Mouse (Mus musculus) lung, postnatal 4 days (tissue): ENCODE data around the gene Plbd2.

Source experiments
- DNase-seq, 2 experiments: peaks; one replicate each; pipeline ENCODE4 v3.0.0; 2021

Plbd2 gene

GRCm38 (mm10) chr5:120472770-120473169 is 30.7 kb downstream of the Plbd2 start, which contains the start of gene Sdsl:
Sdsl (minus strand) TSS chr5:120472810.
- DNase-seq: no peak

- DNase-seq: no peak
Measured at GRCm38 (mm10) chr5:120471538-120471937, 31.9 kb downstream of the Plbd2 start.

DNA sequence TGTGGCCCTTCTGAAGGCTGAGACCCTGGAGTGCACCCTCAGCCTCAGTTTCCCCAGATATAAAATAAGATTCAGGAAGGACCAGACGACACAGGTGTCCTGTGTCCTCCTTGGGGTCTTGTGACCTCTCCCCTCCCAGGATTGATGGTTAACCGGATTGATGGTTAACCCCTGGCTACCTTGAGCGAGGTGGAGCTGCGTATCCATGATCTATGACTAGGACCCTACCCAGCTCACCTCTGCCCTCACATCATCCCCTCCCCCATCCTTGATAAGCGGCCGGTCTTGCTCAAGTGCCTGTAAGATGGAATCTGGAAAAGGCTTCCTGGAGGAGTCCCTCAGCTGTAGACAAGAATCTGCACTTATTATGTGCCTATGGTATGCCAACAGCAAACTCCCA is 34.6 kb downstream of the Plbd2 start:
- DNase-seq: no peak

- DNase-seq: no peak
Measured at GRCm38 (mm10) chr5:120468336-120468735, 35.1 kb downstream of the Plbd2 start.

DNA sequence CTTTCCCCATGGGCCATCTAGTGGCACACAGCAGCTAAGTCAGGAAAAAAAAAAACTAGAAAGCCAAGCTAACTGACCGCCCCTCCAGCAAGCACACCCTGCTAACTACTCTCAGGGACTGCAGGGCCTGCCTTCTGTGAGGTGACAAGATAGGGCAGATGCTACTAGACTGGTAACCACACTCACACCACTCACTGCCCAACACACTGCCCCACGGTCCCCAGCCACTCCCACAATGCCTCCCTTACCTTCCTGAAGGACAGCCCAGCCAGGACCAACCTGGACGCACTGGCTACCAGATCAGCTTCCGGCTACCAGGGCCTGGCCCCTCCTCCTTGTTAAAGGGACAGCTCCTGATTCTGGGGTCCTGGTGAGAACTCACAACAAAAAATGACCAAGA is 36.4 kb downstream of the Plbd2 start:
- DNase-seq: no peak

GRCm38 (mm10) chr5:120465860-120466259 is 37.6 kb downstream of the Plbd2 start:
- DNase-seq: peak; percentile 41 to 70

DNA sequence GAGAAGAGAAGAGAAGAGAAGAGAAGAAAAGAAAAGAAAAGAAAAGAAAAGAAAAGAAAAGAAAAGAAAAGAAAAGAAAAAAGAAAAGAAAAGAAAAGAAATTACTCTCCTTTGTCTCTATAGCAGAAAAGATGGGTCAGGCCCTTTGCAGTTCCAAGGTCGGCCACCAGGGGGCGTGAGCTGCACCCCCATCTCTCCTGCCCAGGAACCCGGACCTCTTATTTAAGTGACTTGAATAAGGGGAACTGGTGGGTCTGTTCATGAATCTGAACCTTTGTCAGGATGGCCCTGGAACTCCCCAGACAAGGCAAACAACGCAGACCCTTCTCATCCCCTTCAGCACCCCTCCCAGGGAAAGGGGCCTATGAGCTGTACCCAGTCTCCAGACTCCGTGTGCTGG is 38.4 kb downstream of the Plbd2 start:
- DNase-seq: peak in 1 of 2 experiments; percentile 33

DNA sequence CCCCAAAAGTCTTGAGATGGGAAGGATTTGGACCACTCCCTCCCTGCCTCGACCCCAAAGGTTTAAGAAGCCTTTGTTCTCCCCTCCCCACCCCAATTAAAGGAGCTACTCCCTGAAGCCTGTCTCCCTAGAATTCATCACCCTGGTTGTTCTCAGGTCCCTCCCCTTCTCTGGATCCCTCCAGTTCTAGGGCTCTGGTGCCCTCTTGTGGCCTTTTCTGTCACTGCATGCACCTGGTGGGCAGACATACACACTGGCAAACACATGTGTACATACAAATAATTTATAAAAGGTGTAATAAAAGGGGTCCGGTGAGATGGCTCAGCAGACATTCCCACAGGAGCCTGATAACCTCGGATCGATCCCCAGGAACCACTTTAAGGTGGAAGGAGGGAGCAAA is 39.1 kb downstream of the Plbd2 start:
- no peak for DNase-seq

- no peak for DNase-seq
Measured at GRCm38 (mm10) chr5:120461902-120462301, 41.5 kb downstream of the Plbd2 start.

DNA sequence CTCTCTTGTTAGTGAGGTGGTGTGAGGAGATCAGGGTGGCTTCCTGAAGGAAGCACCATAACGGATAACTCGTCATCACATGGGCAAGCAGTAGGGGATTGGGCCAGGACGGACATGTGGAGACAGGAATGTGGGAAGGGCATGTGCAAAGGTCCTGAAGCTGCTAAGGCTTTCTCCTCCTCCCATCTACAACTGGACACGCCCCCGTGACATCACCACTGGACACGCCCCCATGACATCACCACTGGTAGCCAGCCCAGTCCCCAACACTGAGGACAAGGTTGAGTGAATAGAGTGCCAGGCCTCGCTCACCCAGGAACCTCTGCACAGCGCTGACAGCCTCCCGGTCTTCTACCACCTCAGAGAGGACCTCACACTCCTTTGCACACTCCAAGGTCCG is 44.3 kb downstream of the Plbd2 start:
- DNase-seq: no peak

DNA sequence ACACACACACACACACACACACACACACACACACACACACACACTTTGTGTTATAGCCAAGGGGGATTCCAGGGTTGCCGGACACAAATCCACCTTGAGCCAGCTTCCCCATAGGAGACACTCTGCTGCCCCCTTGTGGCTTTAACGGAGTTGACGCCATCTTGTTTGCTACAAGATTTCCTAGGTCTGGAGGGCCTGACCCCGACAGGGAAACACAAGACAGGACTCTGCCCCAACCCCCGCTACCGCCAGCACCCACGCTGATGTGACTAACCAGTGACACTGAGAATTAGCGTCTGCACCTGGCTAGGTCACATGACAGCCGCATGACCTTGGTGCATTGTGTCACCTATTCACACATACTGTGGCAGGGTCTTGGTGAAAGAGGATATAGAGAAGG is 45.8 kb downstream of the Plbd2 start:
- peak in 1 of 2 experiments; percentile 63 for DNase-seq

DNA sequence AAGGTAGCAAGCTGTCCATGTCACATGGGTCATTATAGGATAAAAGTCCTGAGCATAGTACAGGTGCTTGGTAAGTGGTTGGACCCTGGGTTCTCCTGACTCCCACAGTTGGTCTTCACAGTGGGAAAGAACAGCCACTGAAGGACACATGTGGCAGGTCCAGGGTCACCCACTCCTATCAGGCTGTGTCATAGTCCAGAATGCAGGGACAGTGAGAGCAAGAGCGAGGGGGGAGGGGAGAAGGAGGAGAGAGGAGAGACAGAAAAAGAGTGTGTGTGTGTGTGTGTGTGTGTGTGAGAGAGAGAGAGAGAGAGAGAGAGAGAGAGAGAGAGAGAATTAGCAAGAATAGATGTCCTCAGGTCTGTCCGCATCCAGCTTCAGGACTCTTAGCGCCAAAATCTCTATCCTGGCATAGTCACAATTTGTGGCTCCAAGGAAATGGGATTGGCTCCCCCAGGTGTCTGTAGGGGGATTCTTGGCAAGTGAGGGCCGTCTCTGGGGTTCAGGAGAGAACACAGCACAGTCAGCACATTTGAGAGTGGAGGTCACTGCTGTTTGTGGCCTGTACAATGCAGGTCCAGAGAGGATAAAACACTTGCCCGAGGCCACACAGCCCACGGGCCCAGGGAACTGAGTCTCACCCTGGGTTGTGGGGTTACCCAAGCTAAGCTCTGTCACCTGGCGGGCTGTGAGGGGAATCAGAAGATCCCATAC is 46.4 kb downstream of the Plbd2 start:
- DNase-seq: no peak

DNA sequence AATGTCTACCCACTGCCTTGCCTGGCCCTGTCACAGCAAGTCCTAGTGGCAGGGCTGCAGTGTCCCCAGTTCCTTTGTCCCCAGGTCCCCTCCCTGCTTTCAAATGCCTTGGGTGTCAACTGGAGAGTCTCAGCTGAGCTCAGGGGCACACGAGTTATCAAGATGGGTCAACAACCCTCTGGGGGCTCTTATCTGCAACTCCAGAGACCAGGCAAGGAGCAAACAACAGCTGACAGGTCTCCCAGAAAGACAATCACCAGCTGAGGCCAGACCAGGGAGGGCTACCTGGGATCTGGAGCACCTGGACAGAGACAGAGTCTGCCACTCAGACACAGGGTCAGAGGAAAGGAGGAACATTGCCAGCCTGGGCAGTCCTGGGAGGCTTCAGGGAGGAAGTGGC is 47.2 kb downstream of the Plbd2 start:
- no peak for DNase-seq

DNA sequence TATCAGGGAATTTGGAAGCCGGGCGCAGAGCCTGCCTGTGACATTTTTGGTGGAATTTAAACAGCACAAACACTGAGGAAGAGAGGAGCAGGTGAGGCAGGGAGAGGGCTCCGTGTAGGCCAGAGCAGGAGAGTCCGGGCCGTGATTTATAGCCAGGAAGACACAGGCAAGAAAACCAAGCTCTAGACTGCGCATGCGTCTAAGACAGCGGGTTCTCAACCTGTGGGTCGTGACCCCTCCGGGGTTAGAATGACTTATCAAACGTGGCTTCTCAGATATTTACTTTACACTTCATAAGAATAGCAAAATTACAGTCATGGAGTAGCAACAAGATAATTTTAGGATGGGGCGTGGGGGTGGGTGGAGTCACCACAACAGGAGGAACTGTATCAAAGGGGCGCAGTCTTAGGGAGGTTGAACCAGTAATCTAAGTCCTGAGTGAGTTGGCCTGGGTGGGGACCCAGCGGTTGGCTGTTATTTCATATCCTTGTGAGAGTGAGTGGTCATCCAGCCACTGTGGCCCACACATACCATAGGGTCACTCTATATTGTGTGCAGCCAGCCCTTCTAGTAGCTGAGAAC is 48.6 kb downstream of the Plbd2 start:
- no peak for DNase-seq

GRCm38 (mm10) chr5:120447305-120447704 is 56.1 kb downstream of the Plbd2 start:
- DNase-seq: no peak

- DNase-seq: peak; percentile 72 to 82
Measured at GRCm38 (mm10) chr5:120440733-120441132, 62.7 kb downstream of the Plbd2 start.

DNA sequence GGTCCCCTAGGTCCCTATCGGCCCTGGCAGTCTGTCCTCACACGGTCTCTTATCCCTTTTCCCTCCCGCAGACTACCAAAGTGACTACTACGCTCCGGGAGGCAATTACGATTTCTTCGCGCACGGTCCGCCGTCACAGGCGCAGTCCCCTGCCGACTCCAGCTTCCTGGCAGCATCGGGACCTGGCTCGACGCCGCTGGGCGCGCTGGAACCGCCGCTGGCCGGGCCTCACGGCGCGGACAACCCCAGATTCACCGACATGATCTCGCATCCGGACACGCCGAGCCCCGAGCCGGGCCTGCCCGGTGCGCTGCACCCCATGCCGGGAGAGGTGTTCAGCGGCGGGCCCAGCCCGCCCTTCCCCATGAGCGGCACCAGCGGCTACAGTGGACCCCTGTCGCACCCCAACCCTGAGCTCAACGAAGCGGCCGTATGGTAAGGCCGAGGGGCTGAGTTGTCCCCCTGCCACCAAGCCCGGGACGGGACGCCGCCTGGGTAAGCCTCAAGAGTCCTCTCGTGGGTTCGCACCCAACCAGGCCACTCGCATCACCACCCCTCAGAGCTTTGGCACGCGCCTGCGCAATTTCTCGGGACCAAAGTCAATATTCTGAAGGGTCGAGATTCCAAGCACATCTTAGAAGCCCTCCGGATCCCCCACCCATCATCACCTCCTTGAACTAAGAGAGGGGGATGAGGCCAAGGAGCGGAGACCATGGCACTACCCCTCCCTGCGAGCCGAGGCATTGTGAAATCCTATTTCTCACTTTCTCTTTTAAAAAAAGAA is 63.3 kb downstream of the Plbd2 start:
- DNase-seq: no peak

DNA sequence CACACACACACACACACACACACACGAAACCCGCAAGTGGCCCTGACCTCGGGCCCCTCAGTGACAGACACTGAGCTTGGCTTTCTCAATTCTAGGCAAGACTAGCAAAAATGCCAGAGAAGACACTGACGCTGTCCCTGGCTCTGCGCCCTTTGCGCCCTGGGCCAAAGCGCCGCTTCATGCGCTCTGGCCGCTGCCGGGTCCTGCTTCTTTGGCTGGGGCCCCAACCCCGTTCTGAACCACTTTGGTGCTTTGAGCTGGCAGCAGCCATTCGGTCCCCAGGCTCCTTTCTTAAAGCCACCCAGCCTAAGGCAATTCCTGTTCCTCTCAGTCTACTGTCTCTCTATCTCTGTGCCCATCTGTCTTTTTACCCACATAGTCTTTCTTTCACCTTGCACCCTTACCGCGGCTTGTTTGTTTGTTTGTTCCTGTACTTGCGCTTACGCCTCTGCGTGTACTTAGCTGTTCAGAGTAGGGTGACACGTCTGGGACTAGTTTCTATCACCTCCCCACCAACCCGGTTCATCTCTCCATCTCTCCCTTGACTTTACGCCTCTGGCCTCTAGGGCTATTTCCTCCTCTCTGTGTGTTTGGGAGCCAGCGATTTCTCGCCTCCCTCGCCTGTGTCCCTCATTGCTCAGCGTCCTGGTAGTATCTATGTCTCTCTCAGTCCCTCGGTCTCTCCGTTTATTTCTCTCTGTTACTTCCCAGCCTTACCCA is 64.3 kb downstream of the Plbd2 start:
- DNase-seq: no peak

- no peak for DNase-seq
Measured at GRCm38 (mm10) chr5:120438469-120438868, 65.0 kb downstream of the Plbd2 start.

DNA sequence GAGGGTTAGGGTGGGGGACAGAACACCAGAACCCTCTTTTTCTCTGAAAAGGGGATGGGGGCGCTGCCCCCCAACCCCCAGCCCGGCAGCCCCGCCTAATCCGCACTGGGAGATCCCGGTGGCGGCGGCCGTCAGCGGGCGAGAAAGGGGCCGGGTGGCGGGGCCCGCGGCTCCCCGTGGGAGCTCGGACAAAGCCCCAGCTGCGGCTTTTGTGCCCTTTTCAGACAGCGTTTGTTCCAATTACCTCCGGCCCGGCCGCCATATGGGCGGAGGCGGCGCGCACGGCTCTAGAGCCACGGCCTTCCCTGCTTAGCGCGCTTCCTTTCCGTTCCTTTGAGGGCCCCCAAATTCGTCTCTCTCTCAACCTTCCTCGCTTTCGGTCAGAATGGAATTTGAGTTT is 65.4 kb downstream of the Plbd2 start:
- DNase-seq: no peak

DNA sequence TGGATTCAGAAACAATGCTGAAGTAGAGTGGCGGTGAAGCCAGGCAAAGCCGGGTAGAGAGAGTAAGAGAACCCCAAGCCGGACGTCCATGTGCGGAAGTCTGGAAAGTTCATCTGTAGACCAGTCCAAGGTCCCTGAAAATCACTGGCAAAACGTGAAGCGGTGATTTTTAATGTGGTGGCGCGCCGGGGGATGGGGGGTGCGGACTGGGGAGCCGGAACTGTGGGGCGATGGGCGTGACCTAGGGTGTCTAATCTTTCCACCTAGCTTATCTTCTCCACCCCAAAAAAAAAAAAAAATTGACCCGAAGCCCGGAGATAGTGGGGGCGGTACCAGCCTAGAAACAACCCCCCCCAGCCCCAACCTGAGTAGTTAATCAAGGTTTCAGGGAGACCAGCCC is 65.9 kb downstream of the Plbd2 start:
- no peak for DNase-seq

- no peak for DNase-seq
Measured at GRCm38 (mm10) chr5:120436885-120437495, 66.4 kb downstream of the Plbd2 start.
